Mouse (Mus musculus): Measurements from ENCODE around the gene Ttc38.
A peak's percentile ranks its signal among the peaks of the same experiment; 100 is the strongest.
"Not testable (repeated sequence)": the region's sequence is repeated elsewhere in the genome, so short reads cannot be mapped to it uniquely, and the experiment has no call there.

The Ttc38 gene

DNA sequence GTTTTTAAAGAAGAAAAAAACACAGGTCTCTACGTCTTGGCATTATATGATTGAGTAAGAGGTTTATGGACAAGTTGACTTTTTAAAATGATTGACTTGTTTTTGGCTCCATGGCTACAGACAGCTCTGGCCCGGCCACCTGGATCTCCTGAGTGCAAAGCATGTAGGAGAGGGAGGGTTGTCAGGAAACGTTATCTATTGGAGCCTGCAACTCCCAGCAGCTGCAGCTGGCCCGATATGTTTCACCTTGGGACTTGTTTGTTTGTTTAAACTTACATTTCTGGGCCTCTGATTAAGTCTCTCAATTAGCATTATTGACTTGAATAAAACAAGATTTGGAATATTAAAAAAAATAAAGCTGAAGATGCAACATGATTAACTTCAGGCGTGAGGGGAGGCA is 5.4 kb upstream of the Ttc38 start:
- no peak for DNase-seq (ENCODE audit: low spot score)

DNA sequence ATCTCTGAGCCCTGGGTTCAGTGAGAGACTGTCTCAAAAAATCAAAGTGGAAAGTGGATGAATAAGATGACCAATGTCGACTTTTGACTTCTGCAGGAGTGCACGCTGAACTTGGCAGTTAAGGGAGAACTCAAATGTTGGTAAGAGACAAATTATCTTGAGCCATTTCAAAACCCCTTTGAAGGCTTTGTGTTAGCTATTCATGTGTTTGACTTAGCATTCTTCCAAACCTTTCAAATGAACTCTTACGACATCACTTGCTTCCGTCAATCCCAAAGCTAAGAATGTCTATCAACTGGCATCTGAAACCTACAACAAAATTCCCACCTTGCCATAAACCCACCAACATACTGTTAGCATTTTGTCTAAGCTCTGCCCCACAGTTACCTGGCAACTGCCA is 4.0 kb upstream of the Ttc38 start:
- no peak for DNase-seq (ENCODE audit: low spot score)

DNA sequence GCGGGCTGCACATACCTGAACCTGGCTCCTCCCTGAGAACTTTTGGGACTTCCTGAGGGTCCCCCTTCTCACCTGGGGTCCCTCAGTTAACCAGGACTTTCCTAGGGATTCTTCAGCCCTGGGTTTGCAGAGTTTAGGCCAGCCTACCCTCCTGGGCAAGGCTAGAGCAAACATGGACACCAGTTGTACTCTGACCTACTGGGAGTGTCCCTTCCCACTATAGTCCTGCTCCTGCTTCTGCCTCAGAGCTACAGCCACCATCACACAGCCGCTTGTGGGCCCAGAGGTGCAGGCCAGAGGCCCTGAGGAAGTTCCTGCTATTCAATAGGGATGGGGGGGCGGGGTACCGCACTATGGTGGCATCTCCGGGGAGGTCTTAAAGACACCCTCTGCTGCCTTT is 2.6 kb upstream of the Ttc38 start:
- DNase-seq (ENCODE audit: low spot score): no peak

DNA sequence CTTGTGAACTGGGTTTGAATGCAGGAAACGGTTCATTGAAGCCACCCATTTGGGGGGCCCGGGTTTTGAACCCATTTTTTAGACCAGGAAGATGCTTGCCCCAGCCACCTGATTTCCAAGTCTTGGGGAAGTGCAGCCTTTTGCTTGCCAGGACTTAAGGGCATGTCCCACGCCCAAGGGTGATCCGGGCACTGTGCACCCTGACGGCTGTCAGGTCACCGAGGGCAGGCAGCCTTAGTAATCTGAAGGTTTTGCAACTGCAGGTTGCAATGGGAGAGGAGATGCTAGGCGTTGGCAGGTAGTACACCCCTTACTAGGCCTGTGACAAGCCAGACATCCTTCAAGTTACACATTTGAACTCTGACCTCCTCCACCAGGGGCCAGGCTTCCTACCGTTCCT is 493 bp downstream of the Ttc38 start:
- no peak for DNase-seq (ENCODE audit: low spot score)

DNA sequence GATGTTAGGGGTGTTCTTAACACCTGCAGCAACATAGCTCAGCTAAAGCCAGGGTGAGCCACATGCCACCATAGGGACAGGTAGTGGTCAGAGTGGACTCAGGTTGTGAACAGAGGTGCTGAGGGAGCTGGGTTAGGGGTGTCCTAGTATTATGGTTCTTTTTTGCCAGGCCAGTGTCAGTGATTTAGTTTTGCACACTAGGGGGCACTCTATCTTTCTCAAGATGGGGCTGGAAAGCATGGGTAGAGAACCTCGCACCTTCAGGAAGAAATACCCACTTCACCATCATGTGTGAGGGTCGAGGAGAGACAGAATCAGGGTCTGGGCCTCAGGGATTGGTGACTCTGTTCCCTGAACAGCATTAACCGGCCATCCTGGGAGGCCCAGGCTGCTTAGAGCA is 3.2 kb downstream of the Ttc38 start:
- DNase-seq (ENCODE audit: low spot score): no peak

DNA sequence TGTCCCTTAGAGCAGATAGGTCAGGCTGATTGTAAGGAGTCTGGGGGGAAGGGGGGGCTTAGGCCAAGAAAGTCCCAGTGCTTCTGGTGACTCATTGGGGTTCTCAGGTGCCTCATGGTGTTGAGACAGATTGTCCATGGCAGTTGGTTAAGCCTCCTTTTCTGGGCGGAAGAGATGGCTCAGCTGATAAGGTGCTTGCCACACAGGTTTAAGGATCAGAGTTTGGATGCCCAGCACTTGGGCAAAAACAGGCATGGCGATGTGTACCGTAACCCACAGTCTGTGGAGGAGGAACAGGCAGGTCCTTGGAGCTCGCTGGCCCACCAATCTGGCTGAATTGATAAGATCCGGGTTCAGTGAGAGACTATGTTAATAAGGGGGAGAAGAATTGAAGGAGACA is 4.8 kb downstream of the Ttc38 start:
- no peak for DNase-seq (ENCODE audit: low spot score)

DNA sequence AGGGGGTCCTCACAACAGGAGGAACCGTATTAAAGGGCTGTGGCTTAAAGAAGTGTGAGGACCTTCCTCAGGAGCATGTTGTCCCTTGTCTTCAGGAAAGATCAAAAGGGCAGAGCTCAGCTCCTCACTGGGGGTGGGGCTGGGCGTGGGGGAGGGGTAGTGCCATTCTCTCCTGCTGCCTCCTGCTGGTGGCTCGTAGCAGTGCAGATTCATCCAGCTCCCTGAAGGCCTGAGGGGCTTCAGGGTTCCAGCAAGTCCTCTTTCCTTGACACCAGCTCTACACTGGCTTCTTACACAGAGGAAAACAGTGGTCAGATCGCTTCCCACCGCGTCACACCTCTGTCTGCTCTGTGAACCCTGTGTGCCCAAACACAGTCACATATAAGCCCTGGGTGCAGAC is 8.9 kb downstream of the Ttc38 start:
- DNase-seq (ENCODE audit: low spot score): peak; percentile 18

DNA sequence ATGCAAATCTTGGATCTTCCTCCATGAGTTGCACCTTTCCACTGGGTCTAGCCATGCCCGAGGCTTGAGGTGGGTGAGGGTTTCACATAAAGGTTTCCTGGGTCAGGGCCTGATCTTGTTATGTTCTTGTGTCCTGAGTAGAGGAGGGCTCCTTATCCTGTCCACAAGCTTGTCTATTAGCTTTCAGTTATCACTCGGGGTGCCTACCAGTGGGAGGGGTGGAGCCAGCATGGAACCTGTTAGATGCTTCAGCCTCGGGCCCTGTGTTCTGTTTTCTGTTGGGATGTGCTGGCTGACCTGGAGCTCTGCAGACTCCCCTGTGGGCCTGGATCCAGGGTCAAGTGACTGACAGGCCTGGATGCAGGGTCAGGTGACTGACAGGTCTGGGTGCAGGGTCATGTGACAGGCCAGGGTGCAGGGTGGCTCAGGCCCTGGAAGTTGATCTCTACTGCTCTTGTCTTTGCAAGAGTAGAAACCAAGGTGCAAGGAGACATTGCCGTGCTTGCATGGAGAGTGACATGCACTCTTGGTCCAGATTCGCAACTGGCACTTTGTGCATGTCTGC is 9.8 kb downstream of the Ttc38 start:
- DNase-seq (ENCODE audit: low spot score): no peak

DNA sequence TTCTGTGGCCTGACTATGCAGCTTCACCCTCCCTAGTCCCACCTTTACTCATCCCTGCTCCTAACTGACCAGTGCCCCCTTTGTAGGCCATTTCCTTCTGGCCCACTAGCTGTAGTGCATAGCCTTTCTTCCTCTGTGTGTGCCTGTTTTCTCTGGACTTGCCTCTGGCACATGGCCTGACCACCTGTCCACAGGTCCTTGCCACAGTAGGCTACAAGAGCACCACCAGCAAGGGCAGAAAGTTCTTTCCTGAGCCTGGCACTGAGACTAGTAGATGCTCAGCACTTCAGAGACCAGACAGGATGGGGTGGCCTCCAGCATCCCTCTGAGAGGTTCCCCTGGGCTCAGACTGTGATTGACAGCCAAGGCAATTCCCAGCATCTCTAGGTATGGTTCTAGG is 13.0 kb downstream of the Ttc38 start:
- no peak for DNase-seq (ENCODE audit: low spot score)

DNA sequence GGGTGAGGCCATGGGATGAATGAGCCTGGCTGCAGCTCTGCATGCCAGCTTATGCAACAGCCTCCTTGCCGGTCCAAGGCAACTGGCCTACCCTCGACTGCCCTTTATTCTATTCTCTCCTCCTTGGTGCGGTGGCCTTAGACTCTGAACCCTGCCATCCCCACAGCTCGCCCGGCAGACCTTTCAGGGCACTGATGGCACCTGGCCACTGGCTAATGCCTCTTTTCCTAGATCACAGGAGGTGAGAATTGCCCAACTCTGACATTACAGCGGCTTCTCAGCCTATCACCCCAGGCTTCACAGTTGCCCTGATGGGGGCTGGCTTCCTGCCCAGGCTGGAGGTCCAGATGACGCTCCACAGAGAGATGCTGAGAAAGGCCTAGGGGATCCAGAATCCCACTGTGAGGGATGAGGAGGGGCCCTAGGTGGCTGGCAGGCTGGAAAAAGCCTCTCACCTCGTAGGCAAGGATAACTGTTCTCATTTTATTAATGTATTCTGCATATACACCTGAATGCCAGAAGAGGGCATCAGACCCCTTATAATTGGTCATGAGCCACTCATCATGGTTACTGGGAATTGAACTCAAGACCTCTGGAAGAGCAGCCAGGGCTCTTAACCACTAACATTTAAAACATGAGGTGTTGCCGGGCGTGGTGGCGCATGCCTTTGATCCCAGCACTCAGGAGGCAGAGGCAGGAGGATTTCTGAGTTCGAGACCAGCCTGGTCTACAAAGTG is 19.7 kb downstream of the Ttc38 start:
- no peak for DNase-seq (ENCODE audit: low spot score)

DNA sequence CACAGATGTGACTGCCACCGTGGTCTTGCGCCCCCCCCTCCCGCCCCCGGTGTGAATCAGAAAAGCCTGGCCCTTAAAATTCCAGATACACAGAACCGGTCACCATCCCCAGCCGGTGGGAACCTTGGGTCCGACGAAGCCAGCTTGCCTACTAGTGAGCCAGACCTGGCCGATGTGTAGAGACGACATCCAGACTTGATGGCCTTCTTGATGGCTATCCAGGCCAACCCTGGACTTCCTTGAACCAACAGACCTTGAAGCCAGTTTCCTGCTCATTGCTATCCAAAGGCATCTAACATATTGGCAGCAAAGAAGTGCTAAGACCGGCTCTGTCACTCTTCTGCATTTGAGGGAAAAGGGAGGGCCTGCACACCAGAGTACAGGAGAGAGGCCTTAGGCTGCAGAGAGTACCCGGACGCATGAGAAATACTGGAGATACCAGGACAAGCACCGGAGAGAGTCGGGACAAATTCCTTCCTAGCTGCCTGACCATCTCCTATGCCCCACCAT is 26.9 kb downstream of the Ttc38 start:
- no peak for DNase-seq (ENCODE audit: low spot score)

DNA sequence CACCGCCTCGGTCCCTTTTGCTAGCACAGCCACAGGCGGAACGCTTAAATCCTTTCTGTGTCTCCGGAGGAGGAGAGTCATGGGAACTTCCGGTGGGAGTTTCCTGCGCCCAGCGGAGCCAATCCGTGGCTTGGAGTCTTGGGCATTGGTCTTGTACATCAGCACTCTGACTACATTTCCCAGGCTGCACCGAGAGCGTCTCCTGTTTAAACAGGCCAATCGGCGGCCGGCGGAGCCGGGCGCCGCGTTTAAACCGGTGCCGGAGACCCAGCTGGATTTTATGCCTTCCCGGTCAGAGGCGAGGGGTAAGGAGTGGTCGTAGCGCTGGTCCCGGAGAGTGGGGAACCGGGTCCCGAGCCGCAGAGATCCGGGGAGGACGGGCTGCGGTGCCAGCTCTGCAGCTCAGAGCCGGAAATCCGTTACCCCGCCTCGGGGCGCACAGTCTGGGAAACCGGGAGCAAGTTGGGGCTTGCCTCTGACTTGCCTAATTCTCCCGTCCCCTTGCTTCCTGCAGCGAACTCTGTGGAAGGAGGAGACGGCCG is 27.5 kb downstream of the Ttc38 start, which contains the start of gene Gtse1:
Gtse1 (plus strand) TSS at position 256 of the 542 bp plus-strand sequence.
- peak; percentile 86 for DNase-seq (ENCODE audit: low spot score)

DNA sequence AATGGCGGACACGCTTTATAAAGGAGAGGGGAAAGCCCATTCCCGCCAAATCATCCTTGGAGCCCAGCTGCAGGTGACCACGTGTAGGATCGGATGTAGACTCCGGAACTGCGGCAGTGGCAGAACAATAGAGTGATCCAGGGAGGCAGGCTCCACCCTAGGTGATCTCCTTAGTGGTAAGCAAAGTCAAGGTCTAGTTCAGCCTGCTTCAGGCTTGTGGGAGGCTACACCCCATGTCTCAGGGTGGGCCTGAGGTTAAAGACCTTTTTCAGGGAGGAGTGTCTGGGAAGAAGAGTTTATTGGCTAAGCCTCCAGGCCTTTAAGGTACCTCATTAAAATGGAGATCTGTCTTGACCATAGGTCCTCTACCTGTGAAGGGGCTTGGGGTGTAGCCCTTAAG is 33.8 kb downstream of the Ttc38 start:
- DNase-seq (ENCODE audit: low spot score): not testable (repeated sequence)

DNA sequence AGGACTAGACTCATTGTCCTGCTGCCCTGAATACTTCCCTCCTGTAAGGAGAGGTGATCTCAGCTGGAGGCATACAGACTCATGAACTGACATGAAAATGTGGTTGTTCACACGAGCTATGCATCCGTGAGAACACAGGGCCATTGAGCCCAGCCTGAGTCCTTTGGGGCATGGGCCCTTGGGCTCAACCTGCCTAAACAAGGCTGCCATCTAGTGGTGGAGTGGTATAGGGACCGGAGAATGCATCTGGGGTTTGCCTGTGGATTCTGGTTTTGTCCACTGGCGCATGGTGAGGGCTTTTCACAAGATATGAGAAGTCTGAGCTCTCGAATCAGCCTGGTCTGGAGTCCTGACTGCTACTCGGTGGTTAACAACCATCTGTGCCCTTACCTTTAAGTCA is 35.6 kb downstream of the Ttc38 start:
- peak; percentile 72 for DNase-seq (ENCODE audit: low spot score)

DNA sequence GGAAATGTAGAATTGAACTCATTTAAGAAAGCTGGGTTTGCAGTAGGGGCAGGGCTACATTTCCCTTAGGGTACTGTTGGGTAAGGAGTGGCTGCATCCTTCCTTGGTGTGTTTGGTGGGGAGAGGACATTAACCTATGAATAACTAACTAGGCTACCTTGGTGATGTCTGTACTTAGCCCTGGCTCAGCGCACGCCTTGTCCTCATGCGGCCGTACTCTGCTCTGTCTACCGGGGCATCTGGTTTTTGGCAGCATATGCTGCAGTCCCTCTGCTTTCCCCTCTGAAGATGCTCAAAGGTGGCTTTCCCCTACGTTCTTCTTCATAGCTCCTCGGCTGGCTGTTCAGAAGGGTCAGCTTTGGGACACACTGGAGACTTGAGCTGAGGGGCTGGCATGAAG is 45.2 kb downstream of the Ttc38 start:
- no peak for DNase-seq (ENCODE audit: low spot score)

DNA sequence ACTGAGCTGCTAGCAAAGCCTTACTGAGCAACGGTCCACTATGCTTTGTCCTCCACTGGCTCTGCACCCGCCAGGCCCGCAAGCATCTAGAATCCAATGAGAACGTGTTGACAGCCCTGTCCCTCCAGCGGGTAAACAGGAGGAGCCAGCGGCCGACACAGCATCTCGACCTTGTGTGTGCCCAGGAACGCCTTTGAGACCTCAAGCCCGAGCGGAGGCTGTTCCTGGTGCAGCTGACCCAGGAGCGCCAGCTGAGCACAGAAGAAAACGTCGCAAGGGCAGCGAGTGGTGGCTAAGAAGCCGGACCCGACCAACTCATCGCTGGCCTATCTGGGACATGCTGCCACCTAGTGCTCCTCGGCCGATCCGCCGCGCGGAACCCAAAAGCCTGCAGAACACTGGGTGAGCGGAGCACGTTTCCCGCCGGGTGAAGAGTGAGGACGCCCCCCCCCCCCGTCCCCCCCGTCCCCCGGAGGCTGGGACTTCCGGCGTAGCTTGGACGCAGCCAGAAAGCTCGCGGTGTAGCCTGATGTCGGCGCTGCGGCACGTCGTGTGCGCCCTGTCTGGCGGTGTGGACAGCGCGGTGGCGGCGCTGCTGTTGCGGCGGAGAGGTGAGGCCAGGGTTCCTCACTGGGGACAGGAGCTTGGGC is 46.9 kb downstream of the Ttc38 start, which contains the start of gene Trmu:
Trmu (plus strand) TSS at position 465 of the 650 bp plus-strand sequence.
- peak; percentile 79 for DNase-seq (ENCODE audit: low spot score)

DNA sequence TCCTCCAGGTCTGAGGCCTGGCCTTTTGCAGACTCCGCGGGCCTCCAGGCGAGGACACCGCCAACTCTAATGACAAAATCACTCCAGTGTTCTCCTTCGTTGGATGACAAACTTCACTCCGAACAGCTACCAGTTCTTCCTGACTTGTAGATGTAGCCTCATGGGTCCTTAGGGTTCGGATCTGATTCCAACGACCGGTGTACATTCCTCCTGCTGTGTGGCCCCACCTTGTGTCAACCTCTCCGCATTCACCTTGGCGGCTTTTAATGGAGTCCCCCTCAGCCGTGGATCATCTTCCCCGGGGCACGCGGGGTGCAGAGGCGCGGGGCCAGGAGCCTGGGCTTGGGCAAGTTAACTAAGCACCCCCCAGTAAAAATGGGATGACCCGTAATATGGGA is 47.4 kb downstream of the Ttc38 start:
- DNase-seq (ENCODE audit: low spot score): no peak

DNA sequence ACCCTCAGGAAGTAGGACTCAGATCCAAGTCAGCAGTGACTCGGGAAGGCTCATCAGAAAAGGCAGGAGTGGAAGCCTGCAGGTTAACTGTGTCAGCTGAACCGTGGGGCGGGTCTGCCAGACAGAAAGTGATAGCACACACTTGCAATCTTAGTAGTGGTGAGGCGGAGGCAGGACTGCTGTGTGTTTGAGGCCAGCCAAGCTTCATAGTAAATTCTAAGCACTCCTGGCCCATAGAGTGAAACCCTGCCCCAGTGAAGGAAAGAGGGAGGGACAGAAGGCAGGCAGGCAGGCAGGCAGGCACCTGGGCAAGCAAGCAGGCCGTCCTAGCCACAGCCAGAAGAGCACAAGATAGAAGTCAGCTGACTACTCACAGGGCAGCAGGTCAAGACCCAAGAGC is 53.5 kb downstream of the Ttc38 start:
- DNase-seq (ENCODE audit: low spot score): no peak

DNA sequence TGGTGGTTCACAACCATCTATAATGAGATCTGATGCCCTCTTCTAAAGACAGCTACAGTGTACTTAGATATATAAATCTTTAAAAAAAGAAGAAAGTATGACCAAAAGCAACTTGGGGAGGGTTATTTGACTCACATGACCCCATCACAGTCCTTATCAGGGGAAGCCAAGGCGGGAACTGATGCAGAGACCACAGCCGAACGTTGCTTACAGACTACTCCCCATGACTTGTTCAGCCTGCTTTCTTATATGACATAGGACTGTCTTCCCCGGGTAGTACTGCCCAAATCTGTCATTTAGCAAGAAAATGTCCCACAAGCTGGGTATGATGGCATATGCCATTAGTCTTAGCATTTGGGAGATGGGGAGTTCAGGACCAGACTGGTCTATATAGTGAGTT is 57.1 kb downstream of the Ttc38 start:
- no peak for DNase-seq (ENCODE audit: low spot score)

DNA sequence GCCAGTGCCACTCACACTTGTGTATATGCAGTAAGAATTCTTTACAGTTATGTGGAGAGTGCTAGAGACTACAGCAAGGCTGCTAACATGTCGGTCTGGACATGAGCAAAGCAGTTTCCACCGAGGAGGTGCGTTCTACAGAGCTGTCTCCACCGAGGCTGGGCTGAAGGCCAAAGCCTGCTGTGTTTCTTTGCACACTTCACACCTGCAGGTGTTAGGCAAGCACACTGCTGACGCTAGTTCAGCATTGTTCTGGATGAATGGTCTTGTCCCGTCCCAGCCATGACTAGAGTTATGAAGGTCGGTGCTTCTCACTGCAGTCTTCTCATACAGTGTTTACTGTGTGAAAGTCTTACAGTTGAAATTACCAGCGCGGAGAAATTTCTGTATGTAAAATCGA is 59.9 kb downstream of the Ttc38 start:
- no peak for DNase-seq (ENCODE audit: low spot score)

DNA sequence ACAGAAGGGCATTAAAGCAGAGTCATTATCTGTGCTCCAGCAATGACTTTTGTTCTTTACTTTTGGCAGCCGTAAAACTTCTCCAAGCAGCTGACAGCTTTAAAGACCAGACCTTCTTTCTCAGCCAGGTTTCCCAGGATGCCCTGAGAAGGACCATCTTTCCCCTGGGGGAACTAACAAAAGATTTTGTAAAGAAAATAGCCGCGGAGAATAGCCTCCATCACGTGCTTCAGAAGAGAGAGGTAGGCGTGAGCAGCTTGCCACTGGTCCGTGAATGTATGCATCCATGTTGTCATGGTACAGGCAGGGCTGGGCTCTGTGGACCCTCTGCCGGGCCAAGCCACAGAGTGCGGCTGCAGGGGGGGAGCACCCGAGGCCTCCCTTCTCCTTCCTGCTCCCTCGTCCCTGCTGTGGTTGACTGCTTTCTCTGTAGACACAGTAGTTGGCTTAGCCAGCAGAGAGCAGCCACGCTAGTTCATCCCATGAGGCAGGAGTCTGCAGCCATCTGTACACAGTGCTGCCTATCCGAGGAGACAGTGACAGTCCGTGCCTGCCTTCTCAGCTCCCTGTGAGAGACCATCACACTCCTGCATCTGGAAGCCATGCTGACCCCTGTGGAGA is 60.5 kb downstream of the Ttc38 start:
- no peak for DNase-seq (ENCODE audit: low spot score)

DNA sequence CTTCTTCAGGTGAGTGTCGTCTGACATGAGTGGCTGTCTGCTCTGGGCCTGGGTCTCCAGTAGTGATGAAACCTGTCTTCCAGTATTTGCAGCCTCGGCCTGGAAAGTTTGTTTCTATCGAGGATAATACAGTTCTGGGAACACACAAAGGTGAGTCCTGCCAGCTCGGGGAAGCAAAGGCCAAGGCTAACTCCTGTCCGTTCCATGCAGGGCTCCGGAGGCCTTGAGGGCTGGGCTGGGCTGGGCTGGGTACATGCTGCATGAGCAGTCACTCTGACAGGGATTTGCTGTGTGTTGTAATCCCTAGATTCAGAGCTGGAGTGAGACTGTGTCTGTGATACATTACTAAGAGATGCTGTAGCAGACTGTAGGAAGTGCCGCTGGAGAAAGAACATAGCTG is 61.8 kb downstream of the Ttc38 start:
- no peak for DNase-seq (ENCODE audit: low spot score)

DNA sequence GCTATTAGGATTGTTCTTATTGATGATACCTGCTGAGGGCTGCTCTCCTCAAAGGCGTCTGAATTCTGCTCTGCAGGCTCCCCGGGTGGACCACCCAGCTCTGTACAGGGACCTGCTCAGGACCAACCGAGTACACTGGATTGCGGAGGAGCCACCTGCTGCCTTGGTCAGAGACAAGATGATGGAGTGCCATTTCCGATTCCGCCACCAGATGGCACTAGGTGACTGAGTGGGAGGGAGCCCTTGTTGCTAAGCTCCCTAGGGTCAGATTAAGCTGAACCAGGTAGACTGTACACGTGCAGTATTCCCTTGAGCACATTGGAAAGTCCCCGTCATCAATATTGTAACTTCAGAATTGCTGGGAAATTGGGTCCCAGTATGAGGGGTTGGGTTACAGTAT is 64.2 kb downstream of the Ttc38 start:
- DNase-seq (ENCODE audit: low spot score): peak; percentile 83

Data from ovary, postnatal 14 days (tissue).